Mouse (Mus musculus) E14TG2a.4 (cell line): ENCODE measurements around the gene Cep19.

Source experiments
- CTCF ChIP-seq: conservative IDR thresholded peaks from 2 replicates; pipeline ENCODE4 v1.5.1; 2014; ENCODE audit warnings: low read length
- NANOG ChIP-seq: IDR thresholded peaks from 2 replicates; pipeline ENCODE4 v1.6.1; 2014; ENCODE audit warnings: borderline replicate concordance, low read length, mixed read lengths
- POU5F1 ChIP-seq: IDR thresholded peaks from 2 replicates; pipeline ENCODE4 v1.6.1; 2014; ENCODE audit warnings: low read length, borderline replicate concordance

GRCm38 (mm10) chr16:32077648-32078407 is 21.8 kb upstream of the Cep19 start:
- TF ChIP-seq CTCF (no peak), POU5F1 (no peak), NANOG (no peak)
